ENCODE assay signal across 16 mouse cellular contexts in the genomic region with DNA sequence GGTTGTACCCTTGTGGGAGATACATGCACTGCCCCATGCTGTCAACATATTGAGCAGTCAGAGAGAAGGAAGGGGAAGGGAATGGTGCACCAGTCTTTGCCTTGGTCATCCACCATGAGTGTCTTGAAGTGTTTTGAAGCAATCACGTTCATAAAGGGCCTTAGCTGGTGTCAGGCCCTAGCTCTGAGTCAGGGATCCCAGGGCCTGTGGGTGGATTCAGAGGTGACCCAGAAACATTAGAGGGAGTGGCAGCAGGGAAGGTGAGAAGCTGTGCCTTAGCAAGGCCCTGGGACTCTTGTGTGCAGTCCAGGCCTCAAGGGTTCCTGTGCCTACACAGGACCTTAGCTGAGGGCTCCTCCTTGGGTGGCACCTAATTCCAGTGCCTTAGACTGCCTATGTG. TPM values are rescaled to one million over a fixed set of nuclear protein-coding genes. Genes with fewer than 3 reads are reported as not detected.
DNase-seq lines count a peak whose midpoint lies in the region; ATAC-seq lines count a peak whose summit lies in the region.
"Had no signal": no experiment of that assay in that cellular context is flagged by ENCODE, and none has a peak within 500 bp of the region (broad histone marks: within the 10 kb centered on the region; RNA-seq: fewer than 3 reads in every experiment).

No protein-coding gene starts in this region.

- no peaks in the 10 kb centered on the region for H3K27me3 ChIP-seq in heart, embryonic 16.5 days (ENCODE audit: control insufficient read depth, insufficient read depth, low read length)
- H3K27me3 ChIP-seq in liver, embryonic 12.5 days (replicated peaks) = no peaks in the 10 kb centered on the region
- H3K27me3 ChIP-seq in midbrain, embryonic 10.5 days (ENCODE audit: low read depth, poor library complexity, severe bottlenecking) = no peaks in the 10 kb centered on the region
- H3K27me3 ChIP-seq: embryonic facial prominence, embryonic 13.5 days; forebrain, embryonic 12.5 days; hindbrain, embryonic 12.5 days; limb, embryonic 12.5 days; neural tube, embryonic 12.5 days had no signal

- no peaks in the 10 kb centered on the region for H3K9me3 ChIP-seq in heart, embryonic 16.5 days (replicated peaks; ENCODE audit: control insufficient read depth, low read length)
- H3K9me3 ChIP-seq in liver, embryonic 12.5 days (replicated peaks) = no peaks in the 10 kb centered on the region
- H3K9me3 ChIP-seq in midbrain, embryonic 10.5 days (replicated peaks) = no peaks in the 10 kb centered on the region
- H3K9me3 ChIP-seq: embryonic facial prominence, embryonic 13.5 days; forebrain, embryonic 12.5 days; hindbrain, embryonic 12.5 days; limb, embryonic 12.5 days; neural tube, embryonic 12.5 days had no signal

- no peak overlapping the region for H3K9ac ChIP-seq in heart, embryonic 16.5 days (ENCODE audit: low read length)
- H3K9ac ChIP-seq in liver, embryonic 12.5 days = no peak overlapping the region
- H3K9ac ChIP-seq: embryonic facial prominence, embryonic 13.5 days; forebrain, embryonic 12.5 days; hindbrain, embryonic 12.5 days; limb, embryonic 12.5 days; neural tube, embryonic 12.5 days had no signal

- 0 out of 2 replicates have a peak overlapping the region, but pooled peaks have one; percentile 32 for H3K27ac ChIP-seq in heart, embryonic 16.5 days (ENCODE audit: low read length)
- peak overlapping the region; percentile 6 for H3K27ac ChIP-seq in liver, embryonic 12.5 days
- H3K27ac ChIP-seq in midbrain, embryonic 10.5 days (replicated peaks) = no peak overlapping the region
- H3K27ac ChIP-seq: embryonic facial prominence, embryonic 13.5 days; forebrain, embryonic 12.5 days; hindbrain, embryonic 12.5 days; limb, embryonic 12.5 days; neural tube, embryonic 12.5 days had no signal

- no peak for ATAC-seq in heart, embryonic 16.5 days (replicated peaks; ENCODE audit: extremely low read depth, insufficient read depth, low FRiP score)
- ATAC-seq in liver, embryonic 12.5 days = no peak
- ATAC-seq: midbrain, embryonic 16.5 days had no signal

- H3K4me2 ChIP-seq in heart, embryonic 16.5 days (ENCODE audit: low read depth, low read length) = no peak overlapping the region
- no peak overlapping the region for H3K4me2 ChIP-seq in liver, embryonic 12.5 days
- H3K4me2 ChIP-seq: embryonic facial prominence, embryonic 13.5 days; forebrain, embryonic 12.5 days; hindbrain, embryonic 12.5 days; limb, embryonic 12.5 days; neural tube, embryonic 12.5 days had no signal

- H3K36me3 ChIP-seq in heart, embryonic 16.5 days (ENCODE audit: control insufficient read depth, insufficient read depth) = no peaks in the 10 kb centered on the region
- H3K36me3 ChIP-seq in liver, embryonic 12.5 days = no peaks in the 10 kb centered on the region
- H3K36me3 ChIP-seq in midbrain, embryonic 10.5 days = no peaks in the 10 kb centered on the region
- H3K36me3 ChIP-seq: embryonic facial prominence, embryonic 13.5 days; forebrain, embryonic 12.5 days; hindbrain, embryonic 12.5 days; limb, embryonic 12.5 days; neural tube, embryonic 12.5 days had no signal

- peaks cover 31% of the 10 kb centered on the region for H3K4me1 ChIP-seq in heart, embryonic 16.5 days (ENCODE audit: control insufficient read depth, insufficient read depth, low read length)
- H3K4me1 ChIP-seq in liver, embryonic 12.5 days = peaks cover 3% of the 10 kb centered on the region; the same call in 1 of the 2 replicates
- peaks cover 15% of the 10 kb centered on the region for H3K4me1 ChIP-seq in midbrain, embryonic 10.5 days
- H3K4me1 ChIP-seq: hindbrain, embryonic 12.5 days; limb, embryonic 12.5 days; neural tube, embryonic 12.5 days had no signal

- DNase-seq in heart, adult 8-10 months (ENCODE audit: low spot score) = no peak
- DNase-seq in ovary, postnatal 36 days (ENCODE audit: low spot score) = peak; percentile 1
- no peak for DNase-seq in ovary, postnatal 10 days (ENCODE audit: low spot score)
- DNase-seq in naive thymus-derived CD4-positive, alpha-beta T cell, adult 2 months (ENCODE audit: low read depth) = peak; percentile 22
- DNase-seq in midbrain, embryonic 10.5 days (ENCODE audit: low spot score) = no peak
- DNase-seq: cerebellum, postnatal 36 days; retina, postnatal 1 day had no signal

- no peak overlapping the region for H3K4me3 ChIP-seq in heart, embryonic 16.5 days (ENCODE audit: low read length)
- H3K4me3 ChIP-seq in liver, embryonic 12.5 days = no peak overlapping the region
- no peak overlapping the region for H3K4me3 ChIP-seq in midbrain, embryonic 10.5 days
- H3K4me3 ChIP-seq: embryonic facial prominence, embryonic 13.5 days; forebrain, embryonic 12.5 days; hindbrain, embryonic 12.5 days; limb, embryonic 12.5 days; neural tube, embryonic 12.5 days had no signal

- 63% methylated on average over 1 of the region's 1 CpGs for WGBS in heart, embryonic 16.5 days
- WGBS in liver, embryonic 12.5 days (ENCODE audit: insufficient replicate concordance) = 57% methylated on average over 1 of the region's 1 CpGs
- WGBS in midbrain, embryonic 10.5 days = 89% methylated on average over 1 of the region's 1 CpGs

RNA-seq across cellular contexts. Expression of a gene that starts 11.0 kb away (rescaled TPM):
- polyA plus RNA-seq in heart, embryonic 16.5 days (2015; fragmentation: Nextera tagmentation; extraction: Ambion mirVana) = 0.06 and 0.07 TPM in 2 replicates
- total RNA-seq in heart, adult 8-10 months (2022) = under 1 TPM; 0.41 to 0.92 (median 0.43) TPM
- polyA plus RNA-seq in liver, embryonic 12.5 days (2016; fragmentation: Nextera tagmentation; extraction: Ambion mirVana) = not detected in 2 replicates
- polyA plus RNA-seq in midbrain, embryonic 10.5 days (2016; fragmentation: Nextera tagmentation; extraction: Ambion mirVana) = 0.22 and 0.35 TPM in 2 replicates
- total RNA-seq: granulocyte monocyte progenitor cell, adult 5-6 weeks had no signal

RNA-seq across cellular contexts. Expression of a gene that starts 11.3 kb away (rescaled TPM):
- polyA plus RNA-seq in heart, embryonic 16.5 days (2015; fragmentation: Nextera tagmentation; extraction: Ambion mirVana) = 2.8 and 4.1 TPM in 2 replicates
- total RNA-seq in heart, adult 8-10 months (2022) = 10 to 100 TPM; 15.6 to 18.8 (median 16.4) TPM
- polyA plus RNA-seq in liver, embryonic 12.5 days (2016; fragmentation: Nextera tagmentation; extraction: Ambion mirVana) = 0.52 and 0.80 TPM in 2 replicates
- 5.3 and 7.3 TPM in 2 replicates for polyA plus RNA-seq in midbrain, embryonic 10.5 days (2016; fragmentation: Nextera tagmentation; extraction: Ambion mirVana)

RNA-seq across cellular contexts. Expression of a gene that starts 24.2 kb away (rescaled TPM):
- 7.0 and 8.1 TPM in 2 replicates for polyA plus RNA-seq in heart, embryonic 16.5 days (2015; fragmentation: Nextera tagmentation; extraction: Ambion mirVana)
- 10 to 100 TPM in 2 of 4 experiments, 1 to 10 TPM in 2; 8.1 to 12.5 (median 10.0) TPM for total RNA-seq in heart, adult 8-10 months (2022)
- 2.3 and 2.7 TPM in 2 replicates for polyA plus RNA-seq in liver, embryonic 12.5 days (2016; fragmentation: Nextera tagmentation; extraction: Ambion mirVana)
- 4.3 and 4.4 TPM in 2 replicates for polyA plus RNA-seq in midbrain, embryonic 10.5 days (2016; fragmentation: Nextera tagmentation; extraction: Ambion mirVana)

Comparison
In these comparisons a context has a peak if more than half of its experiments do, and no peak if none do; other contexts are left out.
1. DNase-seq: peak in ovary, postnatal 36 days (single experiment) and naive thymus-derived CD4-positive, alpha-beta T cell, adult 2 months (single experiment); none in heart, adult 8-10 months (single experiment), ovary, postnatal 10 days (single experiment) and midbrain, embryonic 10.5 days (single experiment).